Mouse (Mus musculus) heart, embryonic 16.5 days (tissue): ENCODE results near the gene Tuba8. TPM values are rescaled to one million over a fixed set of nuclear protein-coding genes. Genes with fewer than 3 reads are reported as not detected.
A peak's percentile ranks its signal among the peaks of the same experiment; 100 is the strongest.

Experiments
- ATAC-seq: fragments of 200-750 bp; cut with Nextera tagmentation; replicated peaks from 2 replicates; pipeline ENCODE4 v1.8.0; 2017; ENCODE audit warnings: moderate number of reproducible peaks; ENCODE audit not compliant: insufficient read depth, low FRiP score; ENCODE audit errors: extremely low read depth
- H3K27ac ChIP-seq: fragments of 300-500 bp; sonication (generic); 2 replicates; pipeline ENCODE4 v1.5.1; 2014; ENCODE audit warnings: mild to moderate bottlenecking, low read length, control low read depth, moderate library complexity
- H3K27me3 ChIP-seq: fragments of 300-500 bp; sonication (generic); 2 replicates; pipeline ENCODE4 v1.6.1; 2014; ENCODE audit warnings: low read length, mixed read lengths; ENCODE audit not compliant: control insufficient read depth, insufficient read depth
- H3K36me3 ChIP-seq: fragments of 300-500 bp; sonication (generic); 2 replicates; pipeline ENCODE4 v1.6.1; 2014; ENCODE audit not compliant: control insufficient read depth, insufficient read depth
- H3K4me1 ChIP-seq: fragments of 300-500 bp; sonication (generic); 2 replicates; pipeline ENCODE4 v1.6.1; 2014; ENCODE audit warnings: low read length, mixed read lengths; ENCODE audit not compliant: control insufficient read depth, insufficient read depth
- H3K4me2 ChIP-seq: fragments of 300-500 bp; sonication (generic); 2 replicates; pipeline ENCODE4 v1.6.1; 2014; ENCODE audit warnings: low read depth, mild to moderate bottlenecking, control low read depth, low read length
- H3K4me3 ChIP-seq: fragments of 300-500 bp; sonication (generic); 2 replicates; pipeline ENCODE4 v1.5.1; 2014; ENCODE audit warnings: mild to moderate bottlenecking, control low read depth, low read length
- H3K9ac ChIP-seq: fragments of 300-500 bp; sonication (generic); 2 replicates; pipeline ENCODE4 v1.6.1; 2014; ENCODE audit warnings: low read length, control low read depth
- H3K9me3 ChIP-seq: fragments of 300-500 bp; sonication (generic); replicated peaks from 2 replicates; pipeline ENCODE4 v1.6.1; 2016; ENCODE audit warnings: low read length; ENCODE audit not compliant: control insufficient read depth
- WGBS: fragments of 180-500 bp; shearing (Covaris S2); extraction: QIAGEN DNeasy Blood & Tissue Kit; methylation state at CpG from one replicate; pipeline ENCODE4 v1.1.7; 2014; 5-methylcytosine and 5-hydroxymethylcytosine counted together
- polyA plus RNA-seq: library from polyadenylated mRNA; unstranded; fragments of >200 nt; fragmentation: Nextera tagmentation; extraction: Ambion mirVana; gene quantifications from 2 replicates; pipeline ENCODE4 v1.2.1, GENCODE M21; 2015

Gene Tuba8
- polyA plus RNA-seq, 1 experiment from 2014 or later = 1.2 TPM

GRCm38 (mm10) chr6:121220181-121220580, 9.7 kb downstream of the Tuba8 start:
- H3K4me2 ChIP-seq = no peak overlapping the region
- no peaks in the 10 kb centered on the region for H3K9me3 ChIP-seq
- no peaks in the 10 kb centered on the region for H3K27me3 ChIP-seq
- no peak for ATAC-seq
- 77% methylated on average over 10 of the region's 10 CpGs for WGBS
- H3K9ac ChIP-seq = no peak overlapping the region
- peaks cover 6% of the 10 kb centered on the region for H3K4me1 ChIP-seq
- H3K27ac ChIP-seq = no peak overlapping the region
- no peaks in the 10 kb centered on the region for H3K36me3 ChIP-seq
- no peak overlapping the region for H3K4me3 ChIP-seq

- Histone ChIP-seq H3K36me3 (no peaks in the 10 kb centered on the region), H3K4me3 (no peak overlapping the region), H3K27ac (no peak overlapping the region), H3K4me2 (no peak overlapping the region), H3K4me1 (peaks cover 6% of the 10 kb centered on the region), H3K9ac (no peak overlapping the region), H3K27me3 (no peaks in the 10 kb centered on the region), H3K9me3 (no peaks in the 10 kb centered on the region)
- 81% methylated on average over 8 of the region's 8 CpGs for WGBS
- ATAC-seq = no peak
Measured at GRCm38 (mm10) chr6:121221876-121222597, 11.5 kb downstream of the Tuba8 start.

GRCm38 (mm10) chr6:121223001-121223400, 12.5 kb downstream of the Tuba8 start:
- H3K27ac ChIP-seq = no peak overlapping the region
- H3K4me2 ChIP-seq = no peak overlapping the region
- no peak overlapping the region for H3K9ac ChIP-seq
- ATAC-seq = no peak
- H3K36me3 ChIP-seq = no peaks in the 10 kb centered on the region
- no peak overlapping the region for H3K4me3 ChIP-seq
- 91% methylated on average over 14 of the region's 14 CpGs for WGBS
- H3K27me3 ChIP-seq = no peaks in the 10 kb centered on the region
- peaks cover 6% of the 10 kb centered on the region for H3K4me1 ChIP-seq
- no peaks in the 10 kb centered on the region for H3K9me3 ChIP-seq

- Histone ChIP-seq H3K4me3 (no peak overlapping the region), H3K27ac (no peak overlapping the region), H3K36me3 (no peaks in the 10 kb centered on the region), H3K4me1 (peaks cover 5% of the 10 kb centered on the region), H3K9me3 (no peaks in the 10 kb centered on the region), H3K4me2 (no peak overlapping the region), H3K27me3 (no peaks in the 10 kb centered on the region), H3K9ac (no peak overlapping the region)
- WGBS = 54% methylated on average over 5 of the region's 5 CpGs
- ATAC-seq = no peak
Measured at GRCm38 (mm10) chr6:121224067-121224466, 13.6 kb downstream of the Tuba8 start.

- Histone ChIP-seq H3K27me3 (no peaks in the 10 kb centered on the region), H3K36me3 (no peaks in the 10 kb centered on the region)
- WGBS = 31% methylated on average over 6 of the region's 6 CpGs
Measured at GRCm38 (mm10) chr6:121224993-121225392, 14.5 kb downstream of the Tuba8 start.

GRCm38 (mm10) chr6:121226043-121226442, 15.5 kb downstream of the Tuba8 start:
- WGBS = 51% methylated on average over 4 of the region's 4 CpGs
- H3K27ac ChIP-seq = peak overlapping the region; percentile 68; the same call in 1 of the 2 replicates
- no peak; the same call in 1 of the 2 replicates for ATAC-seq
- H3K36me3 ChIP-seq = no peaks in the 10 kb centered on the region
- no peaks in the 10 kb centered on the region for H3K4me1 ChIP-seq
- H3K4me2 ChIP-seq = no peak overlapping the region
- H3K27me3 ChIP-seq = no peaks in the 10 kb centered on the region
- H3K9ac ChIP-seq = no peak overlapping the region
- H3K4me3 ChIP-seq = no peak overlapping the region
- H3K9me3 ChIP-seq = no peaks in the 10 kb centered on the region

More at GRCm38 (mm10) chr6:121224993-121225392, 14.5 kb downstream of the Tuba8 start:
- Histone ChIP-seq H3K4me3 (no peak overlapping the region; the same call in 1 of the 2 replicates), H3K27ac (no peak overlapping the region), H3K4me2 (no peak overlapping the region), H3K9ac (no peak overlapping the region), H3K4me1 (no peaks in the 10 kb centered on the region), H3K9me3 (no peaks in the 10 kb centered on the region)
- ATAC-seq = no peak

GRCm38 (mm10) chr6:121226744-121227143, 16.2 kb downstream of the Tuba8 start:
- 82% methylated on average over 2 of the region's 2 CpGs for WGBS
- Histone ChIP-seq H3K27me3 (no peaks in the 10 kb centered on the region), H3K27ac (no peak overlapping the region), H3K4me1 (no peaks in the 10 kb centered on the region), H3K9me3 (no peaks in the 10 kb centered on the region), H3K36me3 (no peaks in the 10 kb centered on the region), H3K9ac (no peak overlapping the region), H3K4me2 (no peak overlapping the region), H3K4me3 (no peak overlapping the region)
- no peak for ATAC-seq

- H3K4me2 ChIP-seq = no peak overlapping the region
- no peaks in the 10 kb centered on the region for H3K4me1 ChIP-seq
- no peaks in the 10 kb centered on the region for H3K9me3 ChIP-seq
- 47% methylated on average over 8 of the region's 8 CpGs for WGBS
- no peaks in the 10 kb centered on the region for H3K27me3 ChIP-seq
- H3K36me3 ChIP-seq = no peaks in the 10 kb centered on the region
- H3K4me3 ChIP-seq = no peak overlapping the region
- ATAC-seq = no peak
- no peak overlapping the region for H3K27ac ChIP-seq
- no peak overlapping the region for H3K9ac ChIP-seq
Measured at GRCm38 (mm10) chr6:121228421-121228820, 17.9 kb downstream of the Tuba8 start.

- H3K4me3 ChIP-seq = no peak overlapping the region
- ATAC-seq = no peak
- no peaks in the 10 kb centered on the region for H3K27me3 ChIP-seq
- H3K27ac ChIP-seq = no peak overlapping the region
- no peak overlapping the region for H3K9ac ChIP-seq
- WGBS = 46% methylated on average over 1 of the region's 1 CpGs
- H3K4me1 ChIP-seq = no peaks in the 10 kb centered on the region
- no peak overlapping the region for H3K4me2 ChIP-seq
- H3K36me3 ChIP-seq = no peaks in the 10 kb centered on the region
- H3K9me3 ChIP-seq = no peaks in the 10 kb centered on the region
Measured at GRCm38 (mm10) chr6:121232652-121233051, 22.2 kb downstream of the Tuba8 start.
